Mouse (Mus musculus) kidney, postnatal 0 days (tissue): ENCODE data around the gene Lrp6. TPM values are rescaled to one million over a fixed set of nuclear protein-coding genes. Genes with fewer than 3 reads are reported as not detected.
A peak's percentile ranks its signal among the peaks of the same experiment; 100 is the strongest.

Experiments used
- ATAC-seq: fragments of 200-750 bp; cut with Nextera tagmentation; replicated peaks from 2 replicates; pipeline ENCODE4 v1.8.0; 2017; ENCODE audit warnings: low read depth, moderate number of reproducible peaks, moderate TSS enrichment, moderate library complexity; ENCODE audit not compliant: low FRiP score
- DNase-seq: peaks from one replicate; pipeline ENCODE4 v3.0.0-alpha.2; 2016; ENCODE audit warnings: low spot score
- H3K27ac ChIP-seq: fragments of 300-500 bp; sonication (generic); 2 replicates; pipeline ENCODE4 v1.5.1; 2014; ENCODE audit warnings: mild to moderate bottlenecking
- H3K27me3 ChIP-seq: fragments of 300-500 bp; sonication (generic); 2 replicates; pipeline ENCODE4 v1.6.1; 2014; ENCODE audit warnings: low read length, mixed read lengths; ENCODE audit not compliant: insufficient read depth
- H3K36me3 ChIP-seq: fragments of 300-500 bp; sonication (generic); 2 replicates; pipeline ENCODE4 v1.6.1; 2014; ENCODE audit warnings: low read length, mixed read lengths; ENCODE audit not compliant: insufficient read depth
- H3K4me1 ChIP-seq: fragments of 300-500 bp; sonication (generic); replicated peaks from 2 replicates; pipeline ENCODE4 v1.6.1; 2014; ENCODE audit warnings: antibody characterized with exemption, low read length, mixed read lengths; ENCODE audit not compliant: insufficient read depth
- H3K4me2 ChIP-seq: fragments of 300-500 bp; sonication (generic); 2 replicates; pipeline ENCODE4 v1.6.1; 2014; ENCODE audit warnings: mild to moderate bottlenecking, low read length, moderate library complexity, mixed read lengths
- H3K4me3 ChIP-seq: fragments of 300-500 bp; sonication (generic); replicated peaks from 2 replicates; pipeline ENCODE4 v1.5.1; 2014; ENCODE audit warnings: low read depth, low read length
- H3K9ac ChIP-seq: fragments of 300-500 bp; sonication (generic); 2 replicates; pipeline ENCODE4 v1.6.1; 2014; ENCODE audit warnings: low read depth, low read length
- H3K9me3 ChIP-seq: fragments of 300-500 bp; sonication (generic); replicated peaks from 2 replicates; pipeline ENCODE4 v1.6.1; 2016; ENCODE audit warnings: low read length, inconsistent platforms, mixed read lengths
- CTCF ChIP-seq: IDR thresholded peaks from 2 replicates; pipeline ENCODE4 v1.5.1; 2016; ENCODE audit warnings: antibody characterized with exemption, low read depth, mild to moderate bottlenecking, moderate library complexity
- WGBS: fragments of 180-500 bp; shearing (Covaris S2); extraction: QIAGEN DNeasy Blood & Tissue Kit; methylation state at CpG from one replicate; pipeline ENCODE4 v1.1.7; 2014; 5-methylcytosine and 5-hydroxymethylcytosine counted together
- polyA plus RNA-seq: library from polyadenylated mRNA; unstranded; fragments of >200 nt; fragmentation: Nextera tagmentation; extraction: Ambion mirVana; gene quantifications from 2 replicates; pipeline ENCODE4 v1.2.1, GENCODE M21; 2015

The Lrp6 gene
- polyA plus RNA-seq, 1 experiment from 2014 or later, result 35.3 TPM

GRCm38 (mm10) chr6:134599239-134599638 is 32.5 kb upstream of the Lrp6 start:
- WGBS, result 41% methylated on average over 1 of the region's 1 CpGs
- H3K9ac ChIP-seq, result no peak overlapping the region
- no peaks in the 10 kb centered on the region for H3K36me3 ChIP-seq
- peaks cover 11% of the 10 kb centered on the region for H3K4me1 ChIP-seq
- H3K4me3 ChIP-seq, result no peak overlapping the region
- no peaks in the 10 kb centered on the region for H3K9me3 ChIP-seq
- no peak for ATAC-seq
- H3K4me2 ChIP-seq, result no peak overlapping the region
- DNase-seq, result no peak
- H3K27ac ChIP-seq, result 0 out of 2 replicates have a peak overlapping the region, but pooled peaks have one; percentile 15
- no peak for TF ChIP-seq CTCF
- no peaks in the 10 kb centered on the region for H3K27me3 ChIP-seq

GRCm38 (mm10) chr6:134597651-134598229 is 31.0 kb upstream of the Lrp6 start:
- Histone ChIP-seq H3K9me3 (no peaks in the 10 kb centered on the region), H3K36me3 (no peaks in the 10 kb centered on the region), H3K27ac (peak overlapping the region; percentile 62), H3K27me3 (no peaks in the 10 kb centered on the region), H3K4me1 (peaks cover 11% of the 10 kb centered on the region), H3K4me2 (no peak overlapping the region), H3K9ac (no peak overlapping the region), H3K4me3 (no peak overlapping the region)
- peak; percentile 56 for DNase-seq
- peak; percentile 73 for ATAC-seq
- 61% methylated on average over 6 of the region's 6 CpGs for WGBS
- no peak for TF ChIP-seq CTCF

- DNase-seq (peak; percentile 72), ATAC-seq (peak; percentile 67; the same call in 1 of the 2 replicates)
- Histone ChIP-seq H3K4me2 (peak overlapping the region; percentile 25), H3K27me3 (no peaks in the 10 kb centered on the region), H3K9ac (no peak overlapping the region), H3K27ac (peak overlapping the region; percentile 3; the same call in 1 of the 2 replicates), H3K36me3 (no peaks in the 10 kb centered on the region), H3K9me3 (no peaks in the 10 kb centered on the region), H3K4me1 (no peaks in the 10 kb centered on the region; the same call in 1 of the 2 replicates), H3K4me3 (no peak overlapping the region)
- 51% methylated on average over 20 of the region's 21 CpGs for WGBS
- no peak for TF ChIP-seq CTCF
Measured at GRCm38 (mm10) chr6:134594569-134595442, 28.0 kb upstream of the Lrp6 start.

- 86% methylated on average over 2 of the region's 2 CpGs for WGBS
- Histone ChIP-seq H3K4me2 (no peak overlapping the region), H3K27ac (no peak overlapping the region), H3K36me3 (no peaks in the 10 kb centered on the region), H3K9me3 (no peaks in the 10 kb centered on the region), H3K9ac (no peak overlapping the region), H3K4me1 (no peaks in the 10 kb centered on the region; the same call in 1 of the 2 replicates), H3K4me3 (no peak overlapping the region), H3K27me3 (no peaks in the 10 kb centered on the region)
- ATAC-seq, result no peak; the same call in 1 of the 2 replicates
- TF ChIP-seq CTCF, result no peak
- no peak for DNase-seq
Measured at GRCm38 (mm10) chr6:134591614-134592013, 24.8 kb upstream of the Lrp6 start.

- Histone ChIP-seq H3K4me1 (no peaks in the 10 kb centered on the region), H3K4me3 (no peak overlapping the region), H3K9me3 (no peaks in the 10 kb centered on the region), H3K27ac (no peak overlapping the region), H3K9ac (no peak overlapping the region), H3K4me2 (no peak overlapping the region), H3K27me3 (no peaks in the 10 kb centered on the region), H3K36me3 (no peaks in the 10 kb centered on the region)
- no peak for ATAC-seq
- WGBS, result 92% methylated on average over 5 of the region's 5 CpGs
- TF ChIP-seq CTCF, result no peak
- DNase-seq, result no peak
Measured at GRCm38 (mm10) chr6:134586241-134586640, 19.5 kb upstream of the Lrp6 start.

- DNase-seq, result no peak
- Histone ChIP-seq H3K27me3 (no peaks in the 10 kb centered on the region), H3K9me3 (no peaks in the 10 kb centered on the region), H3K27ac (no peak overlapping the region), H3K4me3 (no peak overlapping the region), H3K9ac (no peak overlapping the region), H3K4me2 (no peak overlapping the region), H3K36me3 (no peaks in the 10 kb centered on the region), H3K4me1 (no peaks in the 10 kb centered on the region)
- TF ChIP-seq CTCF, result no peak
- no peak for ATAC-seq
- 98% methylated on average over 2 of the region's 2 CpGs for WGBS
Measured at GRCm38 (mm10) chr6:134584616-134585015, 17.9 kb upstream of the Lrp6 start.
